Mouse (Mus musculus) liver, postnatal 0 days (tissue): ENCODE measurements around the gene Hoxa13.
A peak's percentile ranks its signal among the peaks of the same experiment; 100 is the strongest.

Source experiments
- CTCF ChIP-seq: sonication (generic); IDR thresholded peaks from 2 replicates; pipeline ENCODE4 v1.5.1; 2016; ENCODE audit warnings: antibody characterized with exemption, low read depth
- EP300 ChIP-seq: IDR thresholded peaks from 2 replicates; pipeline ENCODE4 v1.6.1; 2016; ENCODE audit warnings: antibody characterized with exemption, low read depth, mild to moderate bottlenecking

GRCm38 (mm10) chr6:52256956-52257355 is 3.7 kb downstream of the Hoxa13 start:
- peak; percentile 81 for TF ChIP-seq CTCF
- TF ChIP-seq EP300, result no peak
